17 mouse cellular contexts compared by ENCODE assay signal in the genomic region with DNA sequence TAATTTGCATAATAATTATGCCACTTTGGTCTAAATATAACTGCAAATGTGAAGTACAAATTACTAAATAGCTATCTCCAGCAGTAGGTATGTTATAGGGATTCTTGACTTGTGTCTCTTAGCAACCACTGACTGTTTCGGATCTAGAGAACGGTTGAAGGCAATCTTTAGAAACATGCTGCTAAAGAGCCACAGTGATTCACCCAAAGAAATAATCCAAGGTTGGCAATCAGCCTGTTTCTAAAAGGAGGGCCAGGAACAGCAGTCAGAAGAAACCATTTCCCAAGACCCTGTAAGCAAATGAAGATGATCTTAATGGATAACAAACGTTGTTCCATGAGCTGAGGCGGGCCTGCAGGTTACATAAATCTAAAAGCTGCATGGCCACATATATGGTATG.
A peak's percentile ranks its signal among the peaks of the same experiment; 100 is the strongest.
DNase-seq lines count a peak whose midpoint lies in the region; ATAC-seq lines count a peak whose summit lies in the region.
"Had no signal": no experiment of that assay in that cellular context is flagged by ENCODE, and none has a peak within 500 bp of the region (broad histone marks: within the 10 kb centered on the region; RNA-seq: fewer than 3 reads in every experiment).

No protein-coding gene starts in this region.

- peak; percentile 71; the same call in 1 of the 2 replicates for ATAC-seq in frontal cortex, adult (ENCODE audit: low TSS enrichment)
- ATAC-seq: intestine, embryonic 16.5 days; liver, embryonic 12.5 days had no signal

- DNase-seq in frontal cortex, postnatal 25 days (ENCODE audit: low spot score in 2 of 2) = no peak
- DNase-seq in left cerebral cortex, postnatal 25 days (ENCODE audit: low spot score in 2 of 2) = peak; percentile 42 to 51
- no peak for DNase-seq in left cerebral cortex, postnatal 4 days
- DNase-seq in right cerebral cortex, adult 2 months (ENCODE audit: low spot score in 2 of 2) = peak; percentile 32
- no peak for DNase-seq in right cerebral cortex, postnatal 14 days
- DNase-seq in telencephalon, adult 2 months (ENCODE audit: low read depth, low spot score) = peak; percentile 65
- DNase-seq in gastrocnemius, postnatal 25 days = no peak
- DNase-seq: adrenal gland, adult 8-10 months; B cell, adult 2 months; cerebellum, adult 11-12 months; cerebellum, postnatal 14 days; kidney, postnatal 4 days; lung, adult 2 months; thymus, postnatal 14 days had no signal

- intact Hi-C loops in left cerebral cortex, postnatal 25 days (cut with DNase I) = no loop called here
- intact Hi-C loops in left cerebral cortex, postnatal 4 days (cut with DNase I) = no loop called here

Comparison
In these comparisons a context has a peak if more than half of its experiments do, and no peak if none do; other contexts are left out.
1. DNase-seq: peak in left cerebral cortex, postnatal 25 days (2 of 2), right cerebral cortex, adult 2 months (2 of 2) and telencephalon, adult 2 months (single experiment); none in frontal cortex, postnatal 25 days (0 of 2), left cerebral cortex, postnatal 4 days (single experiment), right cerebral cortex, postnatal 14 days (single experiment) and gastrocnemius, postnatal 25 days (single experiment).